Mouse (Mus musculus): ENCODE results near the gene Rgs8.

Rgs8 gene

DNA sequence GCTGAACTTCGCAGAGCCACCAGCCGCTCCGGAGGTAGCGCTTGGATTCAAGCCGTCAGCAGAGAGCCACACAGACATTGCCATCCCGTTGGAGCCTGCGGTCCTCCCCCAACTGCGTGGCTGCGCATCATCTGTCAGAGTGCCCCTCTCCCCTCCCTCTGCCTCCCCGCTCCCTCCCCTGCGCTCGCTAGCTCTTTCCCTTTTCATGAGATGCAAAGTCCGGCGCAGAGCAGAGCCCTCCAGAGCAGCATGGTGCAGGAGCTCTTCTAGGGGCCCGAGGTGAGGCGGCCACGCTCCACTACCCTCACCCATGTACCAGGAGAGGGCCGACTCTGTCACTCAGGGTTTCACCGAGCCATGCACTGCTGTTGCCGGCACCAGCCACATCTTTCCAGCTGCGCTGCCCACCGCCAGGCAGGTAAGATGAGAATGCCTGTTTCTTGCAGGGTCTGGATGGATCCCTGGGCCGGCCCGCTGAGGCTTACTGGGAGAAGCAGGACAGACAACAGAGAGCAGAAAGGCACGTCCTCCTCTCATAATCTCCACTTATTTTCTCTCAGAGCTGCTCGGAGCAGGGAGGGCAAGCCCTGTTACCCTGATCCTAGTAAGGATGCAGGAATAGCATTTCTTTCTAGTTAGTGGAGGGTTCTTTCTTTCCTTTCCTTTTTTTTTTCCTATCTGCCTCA lies at the start of gene Rgs8:
Gene Rgs8 (plus strand): TSS at position 88 of the 686 bp plus-strand sequence.
- DNase-seq (ENCODE audit: low spot score in 2 of 2): peak in 1 of 2 experiments; percentile 56

GRCm38 (mm10) chr1:153617340-153617830 lies 35.4 kb upstream of the Rgs8 start:
- no peak for DNase-seq (ENCODE audit: low spot score in 2 of 2)

DNA sequence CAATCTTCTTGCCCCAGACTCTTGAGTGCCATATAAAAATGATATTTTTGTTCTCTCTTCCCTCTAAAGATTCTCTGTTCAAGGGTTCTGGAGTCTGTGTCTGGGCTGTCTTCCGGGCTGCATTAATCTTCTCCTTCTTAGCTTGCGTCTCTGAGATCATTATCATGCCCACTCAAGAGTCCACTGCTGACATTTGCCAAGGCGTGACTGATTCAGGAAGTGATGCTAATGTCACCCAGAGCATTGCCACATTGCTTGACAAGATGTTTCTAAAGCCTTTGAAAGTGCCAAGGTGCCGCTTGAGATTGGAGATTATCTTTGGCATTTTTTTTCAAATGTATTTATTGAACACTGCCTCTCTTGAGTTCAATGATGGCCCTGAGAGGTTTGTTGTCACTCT lies 29.8 kb upstream of the Rgs8 start:
- DNase-seq (ENCODE audit: low spot score in 2 of 2): no peak

GRCm38 (mm10) chr1:153632686-153633085 lies 20.1 kb upstream of the Rgs8 start:
- DNase-seq (ENCODE audit: low spot score in 2 of 2): no peak

DNA sequence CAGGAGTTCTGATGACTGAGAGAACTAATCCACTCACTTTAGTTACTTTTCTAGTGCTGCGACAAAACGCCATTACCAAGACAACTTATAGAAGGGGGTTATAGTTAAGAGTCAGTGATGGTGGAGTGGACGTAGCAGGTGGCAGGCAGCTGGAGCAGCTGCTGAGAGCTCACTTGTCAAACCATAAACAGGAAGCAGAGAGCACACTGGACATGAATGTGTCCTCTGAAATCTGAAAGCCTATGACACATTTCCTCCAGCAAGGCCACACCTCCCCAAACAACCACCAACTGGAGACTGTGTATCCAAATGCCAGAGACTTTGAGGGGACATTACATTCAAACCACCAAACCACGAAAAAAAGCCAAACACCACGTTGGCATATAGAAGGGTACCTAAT lies 17.8 kb upstream of the Rgs8 start:
- DNase-seq (ENCODE audit: low spot score in 2 of 2): no peak

DNA sequence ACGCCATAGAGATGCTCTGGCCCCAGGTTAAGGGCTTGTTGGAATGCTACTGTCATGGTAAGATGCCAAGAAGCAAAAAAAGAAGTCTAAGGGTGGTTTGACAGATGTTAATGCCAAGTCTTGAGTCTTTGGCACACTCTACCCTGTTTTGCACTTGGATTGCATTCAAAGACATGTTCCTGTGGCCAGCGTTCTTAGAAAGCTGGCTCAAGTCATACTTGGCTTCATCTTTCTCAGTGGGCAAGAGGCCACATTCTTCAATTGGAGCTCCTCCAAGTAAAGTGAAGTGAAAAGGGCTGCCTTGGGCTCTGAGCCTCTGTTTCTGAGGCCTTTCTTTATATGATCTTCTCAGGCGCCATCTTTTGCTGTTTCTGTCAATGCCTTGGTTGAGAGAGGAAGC lies 17.3 kb upstream of the Rgs8 start:
- peak in 1 of 2 experiments; percentile 59 for DNase-seq (ENCODE audit: low spot score in 2 of 2)

DNA sequence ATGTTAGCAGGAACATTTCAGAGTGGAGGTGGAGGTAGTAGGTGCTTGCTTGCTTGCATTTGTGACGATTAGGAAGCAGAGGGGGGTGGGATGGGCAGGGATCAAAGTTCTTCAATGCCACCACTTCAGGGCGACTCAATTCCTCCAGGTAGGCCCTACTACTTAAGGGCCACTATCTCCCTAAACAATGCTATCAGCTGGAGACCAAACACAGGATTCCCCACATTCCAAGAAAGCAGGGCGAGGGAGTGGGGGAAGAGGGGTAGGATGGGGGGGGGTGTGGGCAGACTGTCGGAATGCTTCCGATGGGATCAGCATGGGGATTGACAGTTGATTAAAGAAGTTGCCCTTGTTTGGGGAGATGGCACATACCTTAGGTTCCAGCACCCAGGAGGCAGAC lies 16.0 kb upstream of the Rgs8 start:
- no peak for DNase-seq (ENCODE audit: low spot score in 2 of 2)

GRCm38 (mm10) chr1:153641492-153641939 lies 11.3 kb upstream of the Rgs8 start:
- no peak for DNase-seq (ENCODE audit: low spot score in 2 of 2)

DNA sequence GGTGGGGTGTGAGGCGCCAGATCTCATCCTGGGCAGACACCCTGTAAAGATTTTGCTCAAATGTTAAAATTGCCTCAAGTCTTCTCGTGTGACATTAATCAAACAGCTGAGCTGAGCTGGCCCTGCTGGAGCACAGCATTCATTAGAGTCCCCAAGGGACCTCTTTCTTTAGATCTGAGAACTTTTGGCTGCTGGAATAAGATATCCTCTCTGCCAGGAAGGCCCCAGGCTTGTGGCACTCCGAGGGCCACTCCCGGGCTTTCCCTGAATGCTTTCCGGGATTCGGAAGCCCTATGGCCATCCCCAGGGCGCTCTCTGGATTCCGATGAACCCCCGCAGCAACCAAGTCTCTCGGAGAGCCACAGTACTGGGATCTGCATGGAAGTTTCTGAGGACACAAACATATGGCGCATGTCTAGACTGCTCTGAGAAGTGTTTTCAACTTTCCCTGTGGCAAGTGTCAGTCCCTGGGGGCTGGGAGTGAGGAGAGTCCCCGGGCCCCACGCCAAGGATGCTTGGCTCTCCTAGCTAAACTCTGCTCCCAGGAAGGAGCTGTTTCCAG lies 10.8 kb upstream of the Rgs8 start:
- DNase-seq (ENCODE audit: low spot score in 2 of 2): peak; percentile 54 to 55

- DNase-seq (ENCODE audit: low spot score in 2 of 2): no peak
These were observed 849 bp downstream of the Rgs8 start for GRCm38 (mm10) chr1:153653674-153654073.

DNA sequence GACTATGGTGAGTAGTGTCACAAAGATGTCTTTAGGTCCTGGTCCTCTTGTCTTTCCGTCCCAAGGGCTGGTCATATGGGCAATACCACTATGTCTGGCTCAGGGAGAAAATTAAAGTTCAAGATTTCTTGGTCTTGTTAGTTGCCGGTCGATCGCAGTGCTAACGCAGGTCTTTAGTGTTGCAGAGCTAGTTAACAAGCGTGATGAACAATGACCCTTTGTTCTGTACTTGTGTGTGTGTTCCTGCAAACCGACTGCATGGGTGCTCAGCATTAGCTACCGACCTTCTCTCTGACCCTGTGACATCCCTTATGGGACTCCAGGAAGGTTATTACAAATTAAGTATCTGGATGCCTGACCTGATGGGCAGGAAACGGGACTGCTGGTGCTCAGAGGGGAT lies 6.8 kb downstream of the Rgs8 start:
- DNase-seq (ENCODE audit: low spot score in 2 of 2): no peak

DNA sequence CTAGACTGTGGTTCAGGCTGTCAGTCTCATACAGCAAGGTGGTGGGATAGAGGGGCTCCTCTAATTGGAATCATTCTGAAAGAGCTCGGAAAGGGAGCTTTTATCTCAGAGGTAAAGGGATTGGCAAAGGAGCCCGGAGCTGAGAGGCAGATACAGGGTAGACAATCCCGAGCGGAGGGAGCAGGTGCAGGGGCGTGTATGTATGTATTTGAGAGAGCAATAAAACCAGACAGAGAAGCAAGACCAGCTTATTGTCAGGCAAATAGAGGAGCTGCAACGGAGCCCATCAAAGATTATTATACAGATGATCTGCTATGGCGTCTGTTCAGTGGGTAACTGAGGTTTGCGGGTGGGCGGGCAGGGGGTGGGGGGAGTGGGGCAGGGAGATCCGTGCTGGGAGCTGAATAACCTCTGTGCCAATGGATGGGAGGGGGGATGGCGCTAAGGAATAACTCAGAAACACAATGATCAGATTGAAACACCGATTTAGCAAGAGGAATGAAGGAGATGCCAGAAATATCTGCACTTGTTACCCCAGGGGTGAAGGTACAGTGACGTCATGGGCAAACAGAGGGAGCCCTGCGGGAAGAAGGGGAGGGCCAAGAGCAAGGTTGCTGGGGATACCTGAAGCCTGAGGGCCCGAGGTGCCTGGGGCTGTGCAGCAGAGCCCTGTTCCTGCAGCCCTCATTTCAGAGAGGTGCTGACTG lies 8.3 kb downstream of the Rgs8 start:
- DNase-seq (ENCODE audit: low spot score in 2 of 2): no peak

DNA sequence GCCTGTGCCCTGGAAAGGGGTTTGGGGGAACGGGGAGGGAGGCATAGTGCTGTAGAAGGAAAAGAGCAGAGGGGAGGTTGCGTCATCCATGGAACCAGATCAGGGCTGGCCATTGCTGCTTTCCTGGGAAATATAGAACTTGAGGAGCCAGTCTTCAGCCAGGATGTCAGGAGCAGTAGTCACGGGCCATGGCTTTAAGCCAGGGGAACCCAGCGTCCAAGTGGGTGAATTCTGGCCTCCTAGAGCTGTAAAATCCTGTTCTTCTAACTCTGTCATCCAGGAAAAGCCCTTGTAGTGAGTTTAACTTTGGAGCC lies 8.8 kb downstream of the Rgs8 start:
- DNase-seq (ENCODE audit: low spot score in 2 of 2): no peak

- DNase-seq (ENCODE audit: low spot score in 2 of 2): no peak
These were observed 9.5 kb downstream of the Rgs8 start for GRCm38 (mm10) chr1:153662362-153662761.

GRCm38 (mm10) chr1:153665066-153665715 lies 12.4 kb downstream of the Rgs8 start:
- DNase-seq (ENCODE audit: low spot score in 2 of 2): peak; percentile 62 to 67

DNA sequence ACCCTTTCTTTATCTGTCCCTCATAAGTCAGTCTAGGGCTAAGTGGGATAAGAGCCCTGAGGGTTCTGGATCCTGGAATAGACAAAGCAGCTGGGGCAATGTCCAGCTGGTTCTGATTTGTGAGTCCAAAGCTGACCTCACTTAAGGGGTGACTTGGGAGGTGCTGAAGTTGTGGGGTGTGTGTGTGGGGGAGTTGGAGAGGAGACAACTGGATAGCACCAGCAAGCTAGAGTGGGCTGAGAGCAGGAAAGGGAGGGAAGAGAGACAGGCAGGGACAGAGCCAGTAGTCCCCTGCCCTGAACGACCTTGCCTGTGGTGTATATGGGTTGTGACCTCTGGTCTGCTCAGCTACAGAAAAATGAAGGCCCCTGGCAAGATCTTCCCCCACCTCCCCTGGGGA lies 13.4 kb downstream of the Rgs8 start:
- no peak for DNase-seq (ENCODE audit: low spot score in 2 of 2)

GRCm38 (mm10) chr1:153667244-153667727 lies 14.5 kb downstream of the Rgs8 start:
- DNase-seq (ENCODE audit: low spot score in 2 of 2): no peak

DNA sequence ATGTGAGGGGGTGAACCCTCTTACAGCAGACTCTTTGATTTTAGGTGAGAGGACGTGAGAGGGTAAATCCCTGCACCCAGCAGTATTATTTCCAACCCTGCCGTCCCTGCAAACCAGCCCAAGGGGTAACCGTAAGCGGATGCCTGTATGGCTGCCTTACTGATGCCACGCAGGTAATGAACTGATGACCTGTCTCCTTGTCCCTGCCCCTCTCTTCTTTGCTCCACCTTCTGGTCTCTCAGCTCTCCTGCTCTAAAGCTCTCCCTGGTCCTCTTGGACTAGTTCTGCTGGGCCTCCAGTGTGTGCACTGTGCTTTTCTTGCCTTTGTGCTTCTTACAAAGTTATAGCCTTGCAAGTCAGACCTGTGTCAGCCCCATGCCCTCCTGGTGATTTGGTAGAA lies 15.0 kb downstream of the Rgs8 start:
- DNase-seq (ENCODE audit: low spot score in 2 of 2): no peak

- no peak for DNase-seq (ENCODE audit: low spot score in 2 of 2)
These were observed 16.3 kb downstream of the Rgs8 start for GRCm38 (mm10) chr1:153669086-153669485.

GRCm38 (mm10) chr1:153669728-153670127 lies 16.9 kb downstream of the Rgs8 start:
- DNase-seq (ENCODE audit: low spot score in 2 of 2): no peak

DNA sequence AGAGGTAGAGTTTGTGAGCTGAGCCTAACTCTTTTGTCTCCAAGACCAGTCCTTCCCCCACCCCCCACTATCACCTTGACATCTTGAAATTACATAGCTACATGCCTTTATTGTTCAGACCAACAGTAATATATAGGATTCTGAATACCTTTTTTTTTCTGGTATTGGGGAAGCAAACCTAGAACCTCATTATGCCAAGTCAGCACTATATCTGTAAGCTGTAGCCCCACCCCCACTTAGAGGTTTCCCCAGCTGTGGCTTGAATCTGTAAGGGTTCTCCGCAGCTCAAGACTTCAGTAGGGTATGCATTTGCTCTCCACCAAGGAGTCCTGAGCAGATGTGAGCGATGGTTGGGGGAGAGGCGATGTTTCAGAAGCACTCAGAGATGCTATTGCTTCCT lies 18.5 kb downstream of the Rgs8 start:
- DNase-seq (ENCODE audit: low spot score in 2 of 2): no peak

- DNase-seq (ENCODE audit: low spot score in 2 of 2): no peak
These were observed 19.9 kb downstream of the Rgs8 start for GRCm38 (mm10) chr1:153672698-153673097.
